Mouse (Mus musculus): ENCODE results near the gene Scgb2b27.
"Not testable (repeated sequence)": the region's sequence is repeated elsewhere in the genome, so short reads cannot be mapped to it uniquely, and the experiment has no call there.

Gene Scgb2b27

DNA sequence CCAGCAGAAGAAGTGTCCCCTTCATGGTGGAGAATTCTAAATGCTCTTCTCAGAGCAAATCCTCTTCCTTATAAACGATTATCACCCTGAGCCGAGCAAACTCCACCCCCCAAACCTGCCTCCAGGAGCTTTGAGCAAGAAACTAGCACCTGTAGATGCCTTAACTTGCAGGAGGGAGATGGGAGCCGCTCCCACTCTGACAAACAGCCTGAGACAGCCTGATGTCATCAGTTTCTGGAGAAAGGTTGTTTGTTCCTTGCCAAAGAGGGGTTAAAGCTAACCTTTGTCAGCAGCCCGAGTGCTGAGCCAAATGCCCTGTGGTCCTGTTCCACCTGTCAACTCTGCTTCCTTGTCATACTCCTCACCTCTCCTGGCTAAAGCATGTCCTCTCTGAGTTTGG lies at the start of gene Scgb2b27:
Scgb2b27 (minus strand) TSS at position 101 of the 400 bp plus-strand sequence.
- DNase-seq (ENCODE audit: low read depth in 2 of 2, low spot score in 2 of 2), result no peak

DNA sequence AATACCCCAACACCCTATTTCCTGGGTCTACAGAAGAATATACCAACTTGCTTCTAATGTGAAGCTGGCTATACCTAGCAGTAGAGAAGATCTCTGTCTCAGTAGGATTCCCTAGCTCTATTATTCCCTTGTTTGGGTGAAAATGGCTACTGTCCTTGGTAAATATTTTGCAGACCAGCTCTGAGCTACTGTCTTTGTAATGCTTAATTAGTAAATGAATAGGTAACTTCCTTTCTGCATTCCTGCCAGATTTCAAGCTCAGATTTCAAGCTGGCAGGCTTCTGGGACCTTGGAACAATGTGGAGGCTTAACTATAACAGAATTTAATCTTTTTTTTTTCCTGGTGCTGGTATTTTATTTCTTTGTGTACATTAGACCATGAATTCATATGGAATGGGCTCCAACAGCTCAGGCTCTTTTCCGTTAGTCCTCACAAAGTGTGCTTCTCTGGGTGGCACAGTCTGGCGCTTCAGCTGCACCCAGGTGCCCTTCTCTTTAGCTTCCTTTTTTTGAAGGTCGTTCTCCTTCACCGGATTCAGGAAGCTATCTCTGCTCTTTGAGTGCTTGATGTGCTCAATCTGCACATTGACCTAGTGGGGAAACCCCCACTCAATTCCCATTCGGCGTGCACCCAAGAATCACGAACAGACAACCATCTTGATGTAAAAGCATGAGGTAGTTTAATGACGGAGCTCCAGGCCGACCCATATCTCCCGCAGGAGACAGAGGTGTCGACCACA lies 22.5 kb upstream of the Scgb2b27 start:
- not testable (repeated sequence) for DNase-seq (ENCODE audit: low read depth in 2 of 2, low spot score in 2 of 2)

DNA sequence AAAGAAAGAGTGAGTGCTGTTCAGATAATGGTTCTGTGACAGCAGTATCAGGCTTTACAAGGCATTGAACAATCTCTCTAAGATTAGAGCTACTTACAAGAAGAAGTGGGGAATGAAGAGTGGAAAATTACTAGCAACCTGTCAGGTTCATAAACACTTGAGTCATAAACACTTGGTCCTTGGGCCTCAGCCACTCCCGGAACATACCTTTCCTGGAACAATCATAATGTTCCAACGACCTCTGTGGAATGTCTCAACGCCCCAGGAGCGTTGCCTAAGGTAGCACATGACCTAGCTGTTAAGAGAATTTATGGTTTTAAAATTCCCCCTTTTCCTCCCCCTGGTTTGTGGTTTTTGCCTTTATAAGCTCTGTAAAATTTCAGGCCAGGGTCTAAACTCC lies 20.8 kb upstream of the Scgb2b27 start:
- not testable (repeated sequence) for DNase-seq (ENCODE audit: low read depth in 2 of 2, low spot score in 2 of 2)

DNA sequence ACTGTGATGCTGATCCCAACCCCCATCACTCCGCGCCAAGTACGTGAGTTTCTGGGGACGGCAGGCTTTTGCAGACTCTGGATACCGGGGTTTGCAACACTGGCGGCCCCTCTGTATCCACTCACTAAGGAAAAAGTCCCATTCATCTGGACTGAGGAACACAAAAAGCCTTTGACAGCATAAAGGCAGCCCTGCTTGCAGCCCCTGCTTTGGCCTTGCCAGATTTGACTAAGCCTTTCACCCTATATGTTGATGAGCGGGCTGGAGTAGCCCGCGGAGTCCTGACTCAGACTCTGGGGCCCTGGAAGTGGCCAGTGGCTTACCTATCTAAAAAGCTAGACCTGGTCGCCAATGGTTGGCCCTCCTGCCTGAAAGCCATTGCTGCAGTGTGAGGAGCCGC lies 16.3 kb upstream of the Scgb2b27 start:
- DNase-seq (ENCODE audit: low read depth in 2 of 2, low spot score in 2 of 2), result no peak

DNA sequence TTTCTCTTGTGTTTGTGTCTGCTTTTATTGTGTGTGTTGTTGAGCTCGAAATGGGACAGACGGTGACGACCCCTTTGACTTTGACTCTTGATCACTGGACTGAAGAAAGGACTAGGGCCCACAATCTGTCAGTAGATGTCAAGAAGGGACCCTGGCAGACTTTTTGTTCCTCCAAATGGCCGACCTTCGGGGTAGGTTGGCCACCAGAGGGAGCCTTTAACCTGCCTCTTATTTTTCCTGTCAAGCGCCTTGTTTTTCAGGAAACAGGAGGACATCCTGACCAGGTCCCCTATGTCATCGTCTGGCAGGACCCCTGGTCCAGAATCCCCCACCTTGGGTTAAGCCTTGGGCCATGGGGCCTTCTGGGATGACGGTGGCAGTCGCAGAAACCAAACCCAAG lies 13.5 kb upstream of the Scgb2b27 start:
- DNase-seq (ENCODE audit: low read depth in 2 of 2, low spot score in 2 of 2), result not testable (repeated sequence)

DNA sequence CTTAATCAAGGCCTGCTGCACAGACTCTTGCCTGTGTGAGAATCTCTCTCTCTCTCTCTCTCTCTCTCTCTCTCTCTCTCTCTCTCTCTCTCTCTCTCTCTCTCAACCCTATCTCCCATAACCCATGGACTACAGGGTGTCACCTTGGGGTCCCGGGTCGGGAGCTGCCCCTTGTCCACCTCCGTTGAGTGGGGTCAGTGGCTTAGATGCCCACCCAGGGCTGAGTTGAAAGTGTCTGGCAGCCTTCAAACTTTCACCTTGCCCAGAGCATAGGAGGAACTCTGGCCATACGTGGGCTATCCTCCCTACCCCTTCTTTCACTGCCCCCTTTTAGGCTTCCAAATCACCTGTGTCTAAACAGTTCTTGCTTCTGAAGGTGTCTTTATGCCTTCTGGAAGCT lies 11.9 kb upstream of the Scgb2b27 start:
- no peak for DNase-seq (ENCODE audit: low read depth in 2 of 2, low spot score in 2 of 2)

DNA sequence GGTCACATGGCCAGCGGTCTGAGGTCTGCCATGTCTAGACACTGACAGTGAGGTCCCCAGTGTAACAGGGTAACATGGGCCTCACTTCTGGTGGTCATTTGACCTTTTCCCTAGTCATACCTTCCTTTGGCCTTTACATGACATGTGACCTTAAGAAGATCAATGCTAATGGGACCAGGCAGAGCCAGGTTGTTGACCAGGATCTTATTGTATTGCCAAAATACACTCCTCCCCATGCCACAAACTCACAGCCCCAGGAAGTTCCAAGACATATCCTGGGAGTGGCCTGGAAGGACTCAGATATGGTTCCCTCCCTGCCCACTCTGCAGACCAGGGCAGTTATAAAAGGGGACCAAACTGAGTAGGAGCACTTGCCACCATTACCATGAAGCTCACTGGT lies 7.4 kb upstream of the Scgb2b27 start, which contains the start of gene Scgb1b27:
Scgb1b27 (plus strand) TSS at position 301 of the 400 bp plus-strand sequence.
- not testable (repeated sequence) for DNase-seq (ENCODE audit: low read depth in 2 of 2, low spot score in 2 of 2)

DNA sequence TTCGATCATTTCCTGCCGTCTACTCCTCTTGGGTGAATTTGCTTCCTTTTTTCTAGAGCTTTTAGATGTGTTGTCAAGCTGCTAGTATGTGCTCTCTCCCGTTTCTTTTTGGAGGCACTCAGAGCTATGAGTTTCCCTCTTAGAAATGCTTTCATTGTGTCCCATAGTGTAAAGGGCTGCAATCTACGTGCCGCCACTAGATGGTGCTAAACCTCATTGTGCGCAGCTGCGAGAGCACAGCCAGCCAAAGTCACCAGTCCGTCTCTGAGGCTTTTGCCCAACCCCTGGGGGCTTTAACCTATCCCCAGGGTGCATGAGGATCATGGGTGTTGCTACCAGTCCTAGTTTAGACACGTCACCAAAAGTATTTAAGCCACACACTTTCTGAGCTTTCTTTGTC lies 31.5 kb downstream of the Scgb2b27 start:
- DNase-seq (ENCODE audit: low read depth in 2 of 2, low spot score in 2 of 2), result not testable (repeated sequence)

Measured in CD8-positive naive resting alpha-beta T cell, adult 2 months (primary cell).